Mouse (Mus musculus) urinary bladder, adult 2 months (tissue): Measurements from ENCODE around the gene Olfr53. TPM values are rescaled to one million over a fixed set of nuclear protein-coding genes. Genes with fewer than 3 reads are reported as not detected.
"Not testable (repeated sequence)": the region's sequence is repeated elsewhere in the genome, so short reads cannot be mapped to it uniquely, and the experiment has no call there.

Experiments
- DNase-seq: peaks from one replicate; pipeline ENCODE4 v3.0.0; 2022; ENCODE audit warnings: low spot score
- polyA plus RNA-seq: library from polyadenylated mRNA; depleted of rRNA; stranded (reverse); fragments of >200 nt; gene quantifications from 2 replicates; pipeline ENCODE4 v1.2.3, GENCODE M21; 2012; rRNA removed

The Olfr53 gene
- polyA plus RNA-seq: not detected in 2 replicates

- no peak for DNase-seq
Measured at GRCm38 (mm10) chr7:140646152-140646551, at the start of gene Olfr53. Olfr53 (plus strand) TSS chr7:140646452.

- not testable (repeated sequence) for DNase-seq
Measured at GRCm38 (mm10) chr7:140600969-140601368, 45.3 kb upstream of the Olfr53 start, which contains the start of gene Olfr46. Olfr46 (plus strand) TSS chr7:140601269.

GRCm38 (mm10) chr7:140628670-140629069 lies 17.6 kb upstream of the Olfr53 start, which contains the start of gene Olfr61:
Olfr61 (plus strand) TSS chr7:140628970.
- not testable (repeated sequence) for DNase-seq

- no peak for DNase-seq
Measured at GRCm38 (mm10) chr7:140630559-140630958, 15.7 kb upstream of the Olfr53 start.

- DNase-seq: no peak
Measured at GRCm38 (mm10) chr7:140659630-140660029, 13.4 kb downstream of the Olfr53 start, which contains the start of gene Olfr539. Olfr539 (plus strand) TSS chr7:140659930.

GRCm38 (mm10) chr7:140670693-140671092 lies 24.4 kb downstream of the Olfr53 start:
- not testable (repeated sequence) for DNase-seq

- no peak for DNase-seq
Measured at GRCm38 (mm10) chr7:140675863-140676262, 29.6 kb downstream of the Olfr53 start.

- DNase-seq: not testable (repeated sequence)
Measured at GRCm38 (mm10) chr7:140679591-140679990, 33.3 kb downstream of the Olfr53 start.

GRCm38 (mm10) chr7:140681651-140682050 lies 35.4 kb downstream of the Olfr53 start, which contains the start of gene Olfr45:
Olfr45 (plus strand) TSS chr7:140681951.
- DNase-seq: no peak

GRCm38 (mm10) chr7:140696967-140697366 lies 50.7 kb downstream of the Olfr53 start, which contains the start of gene Olfr541:
Olfr541 (plus strand) TSS chr7:140697267.
- DNase-seq: no peak

Other genes starting within 250 kb of the Olfr53 start
- gene Olfr531, start 243.5 kb upstream of the Olfr53 start, polyA plus RNA-seq: not detected in 2 replicates
- gene Olfr532, start 224.8 kb upstream of the Olfr53 start, polyA plus RNA-seq: not detected in 2 replicates
- not detected in 2 replicates for gene Olfr533, start 183.1 kb upstream of the Olfr53 start, polyA plus RNA-seq
- gene Olfr535, start 162.2 kb upstream of the Olfr53 start, polyA plus RNA-seq: not detected in 2 replicates
- gene Olfr536, start 139.1 kb upstream of the Olfr53 start, polyA plus RNA-seq: not detected in 2 replicates
- gene Olfr538, start 78.6 kb upstream of the Olfr53 start, polyA plus RNA-seq: not detected in 2 replicates
- not detected in 2 replicates for gene Olfr46, start 45.2 kb upstream of the Olfr53 start, polyA plus RNA-seq
- not detected in 2 replicates for gene Olfr61, start 17.5 kb upstream of the Olfr53 start, polyA plus RNA-seq
- under 0.01 TPM in 1 of 2 replicates, not detected in the other for gene Olfr539, start 13.5 kb downstream of the Olfr53 start, polyA plus RNA-seq
- gene Olfr45, start 35.5 kb downstream of the Olfr53 start, polyA plus RNA-seq: not detected in 2 replicates
- gene Olfr541, start 50.8 kb downstream of the Olfr53 start, polyA plus RNA-seq: not detected in 2 replicates
- 45.5 and 70.4 TPM in 2 replicates for gene Cyp2e1, start 117.3 kb downstream of the Olfr53 start, polyA plus RNA-seq
- 0.10 and 0.18 TPM in 2 replicates for gene Syce1, start 141.4 kb downstream of the Olfr53 start, polyA plus RNA-seq
- 0.45 and 0.71 TPM in 2 replicates for gene Zfp941, start 175.7 kb downstream of the Olfr53 start, polyA plus RNA-seq
- 43.7 and 48.7 TPM in 2 replicates for gene Urah, start 188.6 kb downstream of the Olfr53 start, polyA plus RNA-seq
- not detected in 2 replicates for gene Scgb1c1, start 199.1 kb downstream of the Olfr53 start, polyA plus RNA-seq
- gene Odf3, start 201.4 kb downstream of the Olfr53 start, polyA plus RNA-seq: 0.06 TPM in 1 of 2 replicates, not detected in the other
- gene Gm45785, start 209.9 kb downstream of the Olfr53 start, polyA plus RNA-seq: not detected in 2 replicates
- gene Ric8a, start 210.5 kb downstream of the Olfr53 start, polyA plus RNA-seq: 74.7 and 77.1 TPM in 2 replicates
- gene Bet1l, start 211.1 kb downstream of the Olfr53 start, polyA plus RNA-seq: 35.9 and 46.2 TPM in 2 replicates
- gene Psmd13, start 235.5 kb downstream of the Olfr53 start, polyA plus RNA-seq: 77.9 and 79.2 TPM in 2 replicates
- gene Sirt3, start 235.9 kb downstream of the Olfr53 start, polyA plus RNA-seq: 32.4 and 38.5 TPM in 2 replicates